ENCODE assay signal across 1 mouse cellular context in the genomic region with DNA sequence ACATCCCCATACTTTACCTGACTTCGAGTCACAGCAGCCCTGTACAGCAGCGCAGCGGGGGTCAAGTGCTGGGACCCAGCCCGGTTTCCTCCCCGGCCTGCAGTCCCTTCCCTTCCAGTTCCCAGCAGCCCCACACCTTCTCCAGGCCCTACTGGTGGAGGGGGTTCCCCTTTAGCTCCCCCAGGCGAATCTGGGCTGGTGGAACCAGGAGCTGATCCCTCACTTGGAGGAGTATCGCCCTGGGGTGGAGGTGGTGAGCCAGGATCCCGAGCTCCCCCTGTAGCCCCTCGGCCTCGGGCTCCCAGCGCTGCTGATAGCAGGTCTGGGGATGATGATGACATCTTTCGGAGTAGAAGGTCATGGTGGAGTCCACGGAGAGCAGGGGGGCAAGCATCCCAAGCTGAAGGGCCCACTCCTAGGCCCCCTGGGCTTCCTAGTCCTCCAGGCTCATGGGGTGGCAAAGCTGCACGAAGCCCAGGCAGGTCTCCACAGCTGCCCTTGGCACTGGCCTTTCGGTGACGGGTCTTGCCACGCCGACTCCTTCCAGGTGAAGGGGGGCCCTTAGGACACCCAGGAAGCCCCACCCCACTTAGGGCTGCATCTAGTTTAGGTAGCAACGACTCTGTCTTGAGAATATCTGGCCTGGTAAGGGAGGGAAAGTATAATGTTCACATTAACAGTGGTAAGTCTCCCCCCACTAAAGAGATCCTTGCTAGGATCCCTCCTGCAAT.
A peak's percentile ranks its signal among the peaks of the same experiment; 100 is the strongest.
TF ChIP-seq lines count a peak whose summit lies in the region.

No protein-coding gene starts in this region.

TF ChIP-seq in MEL, 35 proteins besides CTCF, POLR2A, EP300 and RAD21:
- TF ChIP-seq UBTF (IDR thresholded peaks at IDR 0.05; ENCODE audit: borderline replicate concordance, insufficient read depth, low read depth, low read length), result no peak
- TF ChIP-seq POLR2AphosphoS5 (IDR thresholded peaks at IDR 0.05; ENCODE audit: borderline replicate concordance, low read depth, low read length), result peak; percentile 31; the same call in 1 of the 2 replicates
